Mouse (Mus musculus) urinary bladder, adult 2 months (tissue): ENCODE results near the gene Bsg. TPM values are rescaled to one million over a fixed set of nuclear protein-coding genes. Genes with fewer than 3 reads are reported as not detected.
"Not testable (repeated sequence)": the region's sequence is repeated elsewhere in the genome, so short reads cannot be mapped to it uniquely, and the experiment has no call there.

Experiments
- DNase-seq: peaks from one replicate; pipeline ENCODE4 v3.0.0; 2022; ENCODE audit warnings: low spot score
- polyA plus RNA-seq: library from polyadenylated mRNA; depleted of rRNA; stranded (reverse); fragments of >200 nt; gene quantifications from 2 replicates; pipeline ENCODE4 v1.2.3, GENCODE M21; 2012; rRNA removed

The Bsg gene
- polyA plus RNA-seq, 1 experiment: 631 TPM

DNA sequence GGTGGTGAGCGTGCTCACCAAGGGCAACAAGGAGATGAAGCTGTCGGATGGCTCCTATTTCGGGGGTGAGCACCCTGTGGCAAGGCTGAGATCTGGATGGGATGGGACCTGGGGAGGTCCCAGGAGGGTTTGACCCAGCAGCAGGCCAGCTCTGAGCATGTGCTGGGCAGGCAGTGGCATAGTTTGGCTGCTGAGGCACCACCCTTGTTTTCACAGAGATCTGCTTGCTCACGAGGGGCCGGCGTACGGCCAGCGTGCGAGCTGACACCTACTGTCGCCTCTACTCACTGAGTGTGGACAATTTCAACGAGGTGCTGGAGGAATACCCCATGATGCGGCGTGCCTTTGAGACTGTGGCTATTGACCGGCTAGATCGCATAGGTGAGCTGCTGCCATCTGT is 29.6 kb downstream of the Bsg start:
- DNase-seq: no peak

DNA sequence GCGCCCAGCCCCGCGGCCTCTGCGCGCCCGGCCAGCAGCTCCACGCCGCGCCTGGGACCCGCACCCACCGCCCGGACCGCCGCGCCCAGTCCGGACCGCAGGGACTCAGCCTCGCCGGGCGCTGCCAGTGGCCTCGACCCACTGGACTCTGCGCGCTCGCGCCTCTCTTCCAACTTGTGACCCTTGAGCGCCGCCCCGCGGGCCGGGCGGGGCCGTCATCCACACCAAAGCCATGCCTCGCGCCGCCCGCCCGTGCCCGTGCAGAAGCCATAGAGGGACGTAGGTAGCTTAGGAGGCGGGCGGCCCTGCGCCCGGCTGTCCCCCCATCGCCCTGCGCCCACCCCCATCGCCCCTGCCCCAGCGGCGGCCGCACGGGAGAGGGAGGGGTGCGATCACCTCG is 31.1 kb downstream of the Bsg start:
- no peak for DNase-seq

DNA sequence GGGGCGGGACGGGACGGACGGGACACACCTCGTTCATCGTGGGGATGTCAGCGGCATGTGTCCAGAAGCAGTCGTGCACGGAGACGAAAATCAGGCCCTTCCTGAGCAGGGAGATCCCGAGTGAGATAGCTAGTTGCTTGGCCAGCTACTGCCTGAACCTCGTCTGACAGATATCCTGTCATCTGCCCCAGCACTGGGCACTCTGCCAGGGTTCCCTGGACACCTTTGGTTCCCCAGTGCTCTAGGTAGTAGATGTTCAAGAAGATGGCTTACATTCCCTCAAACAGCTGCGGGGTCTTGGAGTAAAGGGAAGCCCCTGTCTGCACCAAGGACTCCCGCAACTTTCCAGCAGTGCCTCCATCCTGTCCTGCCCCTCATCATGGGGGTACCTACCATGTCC is 32.4 kb downstream of the Bsg start:
- no peak for DNase-seq

DNA sequence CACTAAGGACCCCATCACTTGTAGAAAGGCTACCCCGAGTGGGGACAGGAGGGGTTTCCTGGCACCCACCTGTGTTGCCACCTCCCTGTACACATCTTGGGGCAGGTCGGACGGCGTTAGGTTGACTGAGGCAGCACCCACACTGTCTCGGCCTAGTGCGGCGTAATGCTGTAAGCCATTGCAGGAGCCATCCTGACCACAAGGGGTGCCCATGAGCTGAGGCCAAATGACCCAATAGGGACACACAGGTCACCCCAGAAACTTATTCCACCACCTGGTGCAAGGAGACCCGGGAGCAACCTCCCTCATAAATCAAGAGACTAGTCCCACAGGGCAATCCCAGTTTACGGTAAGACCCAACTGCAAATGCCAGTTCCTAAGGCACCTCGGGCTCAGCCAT is 34.0 kb downstream of the Bsg start:
- no peak for DNase-seq

DNA sequence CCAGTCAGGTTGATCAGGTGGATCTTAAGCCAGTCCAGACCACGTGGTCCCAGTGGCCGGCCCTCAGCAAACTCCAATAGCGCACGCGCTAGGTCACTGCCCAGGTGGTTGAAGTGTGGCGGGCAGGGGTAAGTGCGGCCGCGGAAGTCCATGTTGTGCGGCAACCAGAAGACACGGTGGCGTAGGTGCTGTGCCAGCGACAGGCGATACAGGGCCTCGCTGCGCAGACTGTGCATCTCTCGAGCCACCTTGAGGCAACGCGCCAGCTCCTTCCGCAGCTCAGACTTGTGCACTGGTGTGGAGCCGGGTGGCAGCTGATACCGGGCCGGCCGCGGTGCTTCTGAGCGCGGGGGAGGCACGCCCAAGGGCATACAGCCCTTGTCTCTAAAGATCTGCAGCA is 34.9 kb downstream of the Bsg start:
- no peak for DNase-seq

DNA sequence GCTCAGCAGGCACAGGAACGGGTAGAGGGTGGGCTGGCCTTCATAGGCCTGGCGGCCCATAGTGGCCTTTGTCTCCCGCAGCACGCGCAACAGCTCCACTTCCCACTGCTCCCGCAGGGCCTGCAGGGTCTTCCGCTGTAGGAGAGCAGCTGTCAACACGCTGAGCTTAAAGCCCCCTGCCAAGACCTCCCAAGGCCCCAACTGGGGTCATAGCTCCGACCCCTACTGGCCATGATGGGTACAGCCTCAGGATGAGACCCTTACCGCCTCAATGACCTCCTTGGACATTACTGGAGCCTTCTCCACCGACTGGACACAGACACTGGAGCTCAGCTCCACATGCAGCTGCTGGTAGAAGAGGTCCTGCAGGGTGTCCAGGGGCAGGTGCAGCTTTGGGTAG is 36.6 kb downstream of the Bsg start:
- no peak for DNase-seq

DNA sequence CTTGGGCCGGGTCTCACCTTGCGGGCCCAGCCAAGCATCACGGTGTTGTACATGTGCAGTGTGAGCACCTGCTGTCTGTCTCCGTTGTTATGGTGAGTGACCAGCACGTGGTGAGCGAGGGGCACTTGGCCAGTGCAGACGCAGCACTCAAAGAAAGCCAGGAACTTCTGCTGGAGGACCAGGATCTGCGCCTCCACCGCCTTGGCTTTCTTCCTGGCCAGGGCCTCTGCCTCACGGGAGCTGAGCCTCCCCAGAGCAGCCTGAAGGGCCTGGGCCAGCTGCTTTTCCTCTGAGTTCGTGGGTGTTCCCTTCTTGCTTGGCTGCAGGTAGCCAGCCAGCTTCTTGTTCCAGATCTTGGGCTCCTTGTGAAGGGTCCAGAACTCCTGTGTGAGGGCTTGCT is 38.9 kb downstream of the Bsg start:
- no peak for DNase-seq

DNA sequence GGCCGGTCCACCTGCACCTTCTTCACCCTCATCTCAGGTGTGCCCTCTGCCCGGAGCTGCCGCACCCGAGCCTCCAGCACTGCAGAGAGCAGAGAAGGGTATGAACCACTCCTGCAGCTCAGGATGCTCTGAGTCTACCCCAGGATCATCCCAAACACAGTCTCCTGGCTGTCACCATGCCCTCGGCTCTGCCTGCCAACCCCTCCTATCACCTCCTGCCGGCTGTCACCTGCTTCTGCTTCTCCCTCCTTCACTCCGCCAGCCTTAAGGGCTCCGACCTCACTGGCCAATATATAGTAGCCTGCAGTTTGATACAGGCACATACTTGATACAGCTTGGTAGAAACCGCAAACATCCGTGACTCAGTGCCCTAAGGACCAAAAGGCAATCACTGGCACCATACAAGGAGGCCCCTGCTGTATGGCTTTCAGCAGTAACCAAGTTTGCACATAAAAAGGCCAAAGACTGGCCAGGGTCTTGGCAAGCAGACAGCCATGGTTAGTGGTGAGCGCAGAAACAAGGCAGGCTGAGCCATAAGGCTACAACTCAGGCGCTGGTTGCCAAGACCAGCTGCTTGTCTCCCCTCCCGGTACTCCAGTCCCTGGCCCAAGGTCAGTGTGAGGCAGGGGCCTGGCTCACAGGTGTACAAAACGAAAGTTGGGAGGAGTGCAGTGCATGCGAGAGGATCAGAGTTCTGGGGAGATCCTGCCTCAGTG is 39.5 kb downstream of the Bsg start:
- no peak for DNase-seq

DNA sequence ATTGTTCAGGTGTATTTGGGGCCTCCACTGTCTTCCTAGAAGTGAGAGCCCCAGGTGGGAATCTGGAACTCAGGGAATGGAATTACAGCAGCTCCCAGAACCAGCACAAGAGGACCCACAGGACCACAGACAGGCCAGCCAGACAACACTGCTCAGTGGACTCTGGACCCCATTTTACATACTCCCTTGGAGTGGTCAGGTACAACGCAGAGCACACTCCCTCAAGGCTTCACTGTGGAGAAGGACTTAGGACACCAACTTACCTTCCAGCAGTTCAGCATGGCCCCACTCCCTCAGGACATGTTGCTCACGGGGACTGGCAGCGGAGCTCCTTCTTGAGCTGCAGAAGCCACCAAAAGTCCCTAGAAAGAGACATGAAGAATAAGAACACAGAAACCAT is 41.1 kb downstream of the Bsg start:
- DNase-seq: no peak

DNA sequence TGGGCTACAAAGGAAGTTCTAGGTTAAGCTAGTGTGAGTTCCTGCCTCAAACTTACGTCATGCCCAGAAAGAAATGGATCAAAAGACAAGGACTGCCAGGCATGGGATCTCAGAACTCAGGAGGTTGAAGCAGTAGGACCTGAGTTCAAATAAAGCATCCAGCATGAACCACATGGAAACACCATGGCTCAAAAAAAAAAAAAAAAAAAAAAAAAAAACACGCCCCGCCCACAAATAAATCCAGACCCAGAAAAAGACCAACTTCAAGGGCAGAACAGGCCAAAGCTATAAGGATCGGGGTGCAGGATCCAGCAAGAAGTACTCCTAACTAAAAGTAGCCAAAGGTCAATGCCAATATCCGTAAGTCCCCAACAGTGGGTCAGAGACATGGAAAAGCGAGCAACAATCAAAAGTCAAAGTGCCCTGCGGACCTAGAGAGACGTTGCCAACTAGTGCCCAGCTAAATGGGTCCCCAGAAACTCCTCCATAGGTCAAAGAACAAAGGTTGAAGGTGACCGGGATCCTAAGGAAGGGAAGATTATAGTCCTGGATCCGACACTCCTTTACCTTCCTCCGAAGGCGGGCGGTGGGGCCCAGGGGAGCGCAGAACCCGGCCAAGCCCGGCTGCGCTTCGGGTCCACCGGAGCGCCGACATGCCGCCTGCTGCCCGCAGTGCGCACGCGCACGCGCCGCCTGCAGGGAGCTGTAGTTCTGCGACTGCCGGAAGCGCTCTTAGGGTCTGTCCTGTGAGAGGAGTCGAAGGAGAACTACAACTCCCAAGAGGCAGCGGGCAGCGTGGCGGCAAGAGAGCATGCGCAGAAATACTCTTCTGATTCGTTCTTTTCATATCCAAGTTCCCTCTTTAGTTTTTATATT is 41.8 kb downstream of the Bsg start, which contains the start of gene Polrmt:
TSS of gene Polrmt (minus strand) at position 684 of the 876 bp plus-strand sequence.
- peak; percentile 80 for DNase-seq

DNA sequence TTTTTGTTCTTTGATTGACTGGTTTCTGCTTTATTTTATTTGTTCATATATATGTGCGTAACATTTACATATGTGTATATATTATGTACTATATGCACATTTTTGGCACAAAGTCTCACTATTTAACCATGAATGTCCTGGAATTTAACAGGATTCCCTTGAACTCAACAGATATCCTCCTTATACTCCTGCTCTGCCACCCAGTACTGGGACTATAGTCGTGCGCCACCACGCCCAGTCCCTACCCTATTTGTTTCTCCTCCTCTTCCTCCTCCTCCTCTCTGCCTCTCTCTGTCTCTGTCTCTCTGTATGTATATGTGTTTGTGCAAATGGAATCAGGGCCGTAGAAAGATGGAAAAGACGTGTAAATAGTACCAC is 42.5 kb downstream of the Bsg start:
- DNase-seq: no peak

DNA sequence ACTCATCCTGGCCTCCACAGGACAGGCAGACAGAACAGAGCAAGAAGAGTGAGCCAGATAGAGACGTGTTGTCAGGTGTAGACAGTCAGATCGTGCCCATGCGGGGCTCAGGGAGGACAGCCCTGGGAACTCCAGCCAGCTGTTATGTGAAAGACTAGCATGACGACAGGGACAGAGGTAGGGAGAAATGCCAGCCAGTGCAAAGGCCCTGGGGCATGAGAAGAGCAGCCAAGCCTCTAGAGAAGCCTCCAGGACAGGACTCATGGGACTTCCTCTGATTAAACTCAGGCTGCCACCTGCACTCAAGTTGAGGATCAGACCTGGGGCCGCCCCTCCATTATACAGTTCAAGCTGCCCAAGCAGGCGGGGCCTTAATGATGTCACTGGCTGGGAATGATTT is 44.2 kb downstream of the Bsg start:
- DNase-seq: no peak

DNA sequence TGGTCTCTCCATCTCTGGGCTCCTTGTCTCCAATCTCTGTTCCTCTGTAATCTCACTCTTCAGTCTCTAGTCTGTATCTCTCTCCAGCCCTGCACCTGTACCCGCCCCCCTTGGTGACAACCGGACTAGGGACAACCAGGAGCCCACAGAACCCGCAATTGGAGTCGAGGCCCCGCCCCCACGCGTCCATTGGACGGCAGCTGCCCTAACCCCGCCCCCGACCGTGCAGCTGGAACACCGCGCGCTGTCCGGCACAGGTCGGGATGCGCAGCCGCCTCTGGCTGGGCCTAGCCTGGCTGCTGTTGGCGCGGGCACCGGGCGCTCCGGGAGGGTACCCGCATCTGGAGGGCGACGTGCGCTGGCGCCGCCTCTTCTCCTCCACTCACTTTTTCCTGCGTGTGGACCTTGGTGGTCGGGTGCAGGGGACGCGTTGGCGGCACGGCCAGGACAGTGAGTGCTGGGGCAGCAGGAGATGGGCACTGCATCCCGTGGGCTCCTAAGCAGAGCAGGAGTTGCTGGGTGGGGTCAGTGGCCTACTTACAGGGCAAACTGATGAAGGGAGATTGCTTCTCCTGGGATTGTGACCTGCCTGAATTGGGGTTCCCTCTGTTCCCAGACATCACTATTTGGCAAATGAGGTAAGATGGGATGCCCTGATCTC is 50.7 kb downstream of the Bsg start, which contains the start of gene Fgf22:
TSS of gene Fgf22 (plus strand) at position 221 of the 661 bp plus-strand sequence.
- no peak for DNase-seq

DNA sequence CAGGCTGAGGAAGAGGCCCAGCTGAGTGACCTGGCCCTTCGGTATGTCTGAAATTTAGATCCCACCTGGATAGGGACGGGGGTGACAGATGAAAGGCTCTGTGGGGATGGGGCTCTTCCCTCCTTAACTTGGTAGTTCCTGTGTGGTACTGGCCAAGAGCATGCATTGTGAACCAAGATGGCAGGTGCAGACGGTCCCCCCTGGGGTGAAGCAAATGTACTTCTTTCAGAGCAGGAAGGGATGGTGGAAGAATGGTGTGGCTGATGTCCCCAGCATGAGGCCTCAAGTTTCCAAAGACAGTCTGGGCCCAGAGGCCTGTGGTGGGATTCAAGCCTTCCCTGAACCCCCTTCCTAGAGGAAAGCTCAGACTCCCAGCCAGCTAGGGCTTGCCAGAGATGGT is 51.6 kb downstream of the Bsg start:
- DNase-seq: no peak

DNA sequence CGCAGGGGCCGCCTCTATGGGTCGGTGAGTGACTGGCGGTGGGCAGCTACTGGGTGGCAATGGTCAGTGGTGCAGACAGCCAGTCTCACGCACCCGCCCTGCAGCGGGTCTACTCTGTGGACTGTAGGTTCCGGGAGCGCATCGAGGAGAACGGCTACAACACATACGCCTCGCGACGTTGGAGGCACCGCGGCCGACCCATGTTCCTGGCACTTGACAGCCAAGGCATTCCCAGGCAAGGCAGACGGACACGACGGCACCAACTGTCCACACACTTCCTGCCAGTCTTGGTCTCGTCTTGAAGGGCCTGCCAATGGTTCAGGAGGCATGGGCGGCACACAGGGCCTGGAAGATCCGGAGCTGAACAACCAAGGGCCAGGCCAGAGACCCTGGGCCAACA is 52.4 kb downstream of the Bsg start:
- DNase-seq: no peak

DNA sequence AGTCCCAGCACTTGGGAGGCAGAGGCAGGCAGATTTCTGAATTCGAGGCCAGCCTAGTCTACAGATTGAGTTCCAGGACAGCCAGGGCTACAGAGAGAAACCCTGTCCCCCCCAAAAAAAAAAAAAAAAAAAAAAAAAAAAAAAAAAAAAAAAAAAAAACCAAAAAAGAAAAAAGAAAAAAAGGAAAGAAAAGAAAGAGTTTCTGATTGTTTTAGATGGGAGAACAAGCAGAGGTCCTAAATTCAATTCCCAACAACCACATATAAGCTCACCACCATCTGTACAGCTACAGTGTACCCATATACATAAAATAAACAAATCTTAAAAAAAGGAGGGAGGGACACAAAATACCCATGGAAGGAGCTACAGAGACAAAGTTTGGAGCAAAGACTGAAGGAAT is 55.4 kb downstream of the Bsg start:
- DNase-seq: not testable (repeated sequence)

DNA sequence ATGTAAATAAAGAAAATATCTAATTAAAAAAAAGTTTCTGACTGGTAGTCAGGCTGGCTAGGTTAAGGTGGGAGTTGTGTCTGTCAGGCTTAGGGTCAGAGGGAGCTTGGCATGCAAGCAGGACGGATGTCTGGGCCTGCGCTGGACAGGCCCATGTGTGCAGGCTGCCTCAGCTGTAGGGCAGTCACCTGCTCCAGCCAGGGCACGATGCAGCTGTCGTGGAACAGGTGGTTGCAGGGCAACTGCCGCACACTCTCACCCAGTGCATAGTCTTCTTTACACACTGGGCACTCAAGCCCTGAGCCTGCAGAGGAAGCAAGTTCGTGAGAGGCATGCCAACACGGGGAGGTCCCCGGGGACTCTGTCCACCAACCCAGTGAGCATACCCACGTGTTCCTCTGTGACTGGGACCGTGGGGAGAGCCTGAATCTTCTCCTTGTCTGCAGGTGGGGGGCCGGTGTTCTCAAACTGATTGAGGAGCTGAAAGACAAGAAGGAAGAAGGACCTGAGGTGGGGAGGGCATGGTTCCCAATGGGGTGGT is 56.4 kb downstream of the Bsg start:
- DNase-seq: no peak

Other genes with a start within 250 kb of the Bsg start
- gene Vmn2r83, start 235.8 kb upstream of the Bsg start, polyA plus RNA-seq: not detected in 2 replicates
- gene Plpp2, start 170.7 kb upstream of the Bsg start, polyA plus RNA-seq: 21.5 and 29.1 TPM in 2 replicates
- gene Mier2, start 149.3 kb upstream of the Bsg start, polyA plus RNA-seq: 54.3 and 59.5 TPM in 2 replicates
- gene Theg, start 117.2 kb upstream of the Bsg start, polyA plus RNA-seq: not detected in 2 replicates
- gene C2cd4c, start 90.5 kb upstream of the Bsg start, polyA plus RNA-seq: 0.04 and 0.06 TPM in 2 replicates
- gene Shc2, start 66.6 kb upstream of the Bsg start, polyA plus RNA-seq: 7.4 and 7.6 TPM in 2 replicates
- not detected in 2 replicates for gene Odf3l2, start 58.8 kb upstream of the Bsg start, polyA plus RNA-seq
- not detected in 2 replicates for gene Madcam1, start 39.9 kb upstream of the Bsg start, polyA plus RNA-seq
- 29.1 and 33.7 TPM in 2 replicates for gene Tpgs1, start 35.1 kb upstream of the Bsg start, polyA plus RNA-seq
- gene Cdc34, start 22.3 kb upstream of the Bsg start, polyA plus RNA-seq: 60.6 and 70.0 TPM in 2 replicates
- 1.1 and 1.4 TPM in 2 replicates for gene Gzmm, start 15.5 kb upstream of the Bsg start, polyA plus RNA-seq
- gene Hcn2, start 12.1 kb downstream of the Bsg start, polyA plus RNA-seq: 0.96 and 1.5 TPM in 2 replicates
- gene Polrmt, start 42.1 kb downstream of the Bsg start, polyA plus RNA-seq: 28.5 and 31.7 TPM in 2 replicates
- 0.04 and 0.06 TPM in 2 replicates for gene Fgf22, start 50.6 kb downstream of the Bsg start, polyA plus RNA-seq
- gene Rnf126, start 62.5 kb downstream of the Bsg start, polyA plus RNA-seq: 54.5 and 59.4 TPM in 2 replicates
- 41.4 and 44.3 TPM in 2 replicates for gene Fstl3, start 72.8 kb downstream of the Bsg start, polyA plus RNA-seq
- gene Prss57, start 86.5 kb downstream of the Bsg start, polyA plus RNA-seq: 0.47 and 0.49 TPM in 2 replicates
- gene Palm, start 89.1 kb downstream of the Bsg start, polyA plus RNA-seq: 52.6 and 77.5 TPM in 2 replicates
- 0.66 and 0.92 TPM in 2 replicates for gene Misp, start 116.5 kb downstream of the Bsg start, polyA plus RNA-seq
- gene Ptbp1, start 149.9 kb downstream of the Bsg start, polyA plus RNA-seq: 140 and 166 TPM in 2 replicates
- gene Prtn3, start 170.0 kb downstream of the Bsg start, polyA plus RNA-seq: 0.62 and 1.0 TPM in 2 replicates
- 1.8 TPM in 2 replicates for gene Plppr3, start 170.1 kb downstream of the Bsg start, polyA plus RNA-seq
- 0.19 TPM in 1 of 2 replicates, not detected in the other for gene Elane, start 181.8 kb downstream of the Bsg start, polyA plus RNA-seq
- 564 and 1,194 TPM in 2 replicates for gene Cfd, start 186.4 kb downstream of the Bsg start, polyA plus RNA-seq
- 31.7 and 40.9 TPM in 2 replicates for gene Med16, start 204.4 kb downstream of the Bsg start, polyA plus RNA-seq
- gene Gm26602, start 206.4 kb downstream of the Bsg start, polyA plus RNA-seq: not detected in 2 replicates
- gene Kiss1r, start 212.5 kb downstream of the Bsg start, polyA plus RNA-seq: 5.5 and 5.7 TPM in 2 replicates
- gene R3hdm4, start 216.7 kb downstream of the Bsg start, polyA plus RNA-seq: 140 and 147 TPM in 2 replicates
- 3.8 and 4.1 TPM in 2 replicates for gene Arid3a, start 222.6 kb downstream of the Bsg start, polyA plus RNA-seq